Mouse (Mus musculus) heart, postnatal 36 days (tissue): ENCODE data around the gene Olfr1371. TPM values are rescaled to one million over a fixed set of nuclear protein-coding genes. Genes with fewer than 3 reads are reported as not detected.
"Not testable (repeated sequence)": the region's sequence is repeated elsewhere in the genome, so short reads cannot be mapped to it uniquely, and the experiment has no call there.

Experiments
- DNase-seq, 2 experiments: peaks; one replicate each; pipeline ENCODE4 v3.0.0; 2021 to 2022
- intact Hi-C: fragments of 180-260 bp; cut with DNase I; formaldehyde crosslinking; loops from one replicate; pipeline ENCODE4 v1.15.1; 2025
- total RNA-seq, 2 experiments: library from RNA; stranded (reverse); gene quantifications; 2 replicates each; pipeline ENCODE4 v1.2.3; 2021

The Olfr1371 gene
- total RNA-seq, 2 experiments from 2014 or later: not detected

GRCm38 (mm10) chr11:52227466-52228226, 13.9 kb upstream of the Olfr1371 start:
- DNase-seq: no peak
- intact Hi-C loops: no loop called here

GRCm38 (mm10) chr11:52227053-52227452, 13.3 kb upstream of the Olfr1371 start:
- intact Hi-C loops: no loop called here

GRCm38 (mm10) chr11:52225986-52226599, 12.3 kb upstream of the Olfr1371 start:
- no peak for DNase-seq
- intact Hi-C loops: no loop called here

More at GRCm38 (mm10) chr11:52227053-52227452, 13.3 kb upstream of the Olfr1371 start:
- no peak for DNase-seq

- no peak for DNase-seq
- intact Hi-C loops: loop anchor here (5.0 kb wide), 2 partner anchors 82 to 407 kb away; no protein-coding TSS in a partner anchor
Observed at GRCm38 (mm10) chr11:52223968-52224682, 10.3 kb upstream of the Olfr1371 start.

DNA sequence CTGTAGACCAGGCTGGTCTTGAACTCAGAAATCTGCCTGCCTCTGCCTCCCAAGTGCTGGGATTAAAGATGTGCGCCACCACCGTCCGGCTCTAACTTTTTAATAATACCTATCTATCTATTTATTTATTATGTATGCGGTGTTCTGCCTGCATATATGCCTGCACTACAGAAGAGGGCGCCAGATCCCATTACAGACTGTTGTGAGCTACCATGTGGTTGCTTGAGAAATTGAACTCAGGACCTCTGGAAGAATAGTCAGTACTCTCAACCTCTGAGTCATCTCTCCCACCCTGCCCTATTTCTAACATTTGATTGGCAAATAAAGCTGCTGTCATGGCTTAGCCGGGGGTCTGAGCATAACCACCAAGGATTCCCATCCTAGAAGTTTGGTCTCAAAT, 9.1 kb upstream of the Olfr1371 start:
- no peak for DNase-seq
- intact Hi-C loops: loop anchor here (5.0 kb wide), 2 partner anchors 81 to 406 kb away; no protein-coding TSS in a partner anchor

- intact Hi-C loops: loop anchor here (2.0 to 5.0 kb wide), 3 partner anchors 80 to 405 kb away; no protein-coding TSS in a partner anchor
- DNase-seq: not testable (repeated sequence)
Observed at GRCm38 (mm10) chr11:52221921-52222320, 8.1 kb upstream of the Olfr1371 start.

- intact Hi-C loops: loop anchor here (1.0 to 5.0 kb wide), 4 partner anchors 78 to 403 kb away; no protein-coding TSS in a partner anchor
- peak; percentile 58 to 64 for DNase-seq
Observed at GRCm38 (mm10) chr11:52220282-52220681, 6.5 kb upstream of the Olfr1371 start.

DNA sequence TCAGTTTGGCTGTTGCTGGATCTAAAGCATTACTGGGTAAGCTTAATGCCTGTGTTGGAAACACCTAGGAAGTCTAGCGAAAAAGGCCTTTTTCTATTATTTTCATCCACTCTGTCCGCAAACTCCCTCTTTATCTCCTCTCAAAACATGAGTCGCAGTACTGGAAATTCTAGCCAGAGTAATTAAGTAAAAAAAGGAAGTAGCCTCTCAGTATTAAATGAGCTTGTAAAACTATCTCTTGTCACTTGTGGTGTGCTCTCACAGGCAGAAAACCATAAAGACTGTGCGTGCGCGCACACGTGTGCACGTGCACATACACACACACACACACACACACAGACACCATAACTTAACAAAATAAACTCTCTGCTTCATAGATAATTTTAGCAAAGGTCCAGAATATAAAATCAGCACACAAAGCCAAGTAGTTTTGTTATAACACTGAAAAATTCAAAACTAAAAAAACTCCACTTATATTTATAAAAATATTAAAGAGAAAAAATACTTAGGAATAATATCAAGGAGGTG, 17.2 kb downstream of the Olfr1371 start:
- DNase-seq, intact Hi-C loops: not testable (repeated sequence)

DNA sequence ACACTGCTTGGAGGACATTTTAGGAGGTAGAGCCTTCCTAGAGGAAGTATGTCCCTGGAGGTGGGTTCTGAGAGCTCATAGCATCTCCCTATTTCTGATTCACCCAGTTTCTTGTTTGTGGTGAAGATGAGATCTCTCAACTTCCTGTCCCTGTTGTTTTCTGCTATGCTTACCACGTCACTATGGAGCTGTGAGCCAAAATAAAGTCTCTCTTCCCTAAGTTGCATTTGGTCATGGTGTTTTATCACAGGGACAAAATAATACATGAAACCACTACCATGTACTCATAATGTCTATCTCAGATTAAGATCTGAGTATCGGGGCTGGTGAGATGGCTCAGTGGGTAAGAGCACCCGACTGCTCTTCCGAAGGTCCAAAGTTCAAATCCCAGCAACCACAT, 33.1 kb downstream of the Olfr1371 start:
- intact Hi-C loops: loop anchor here (5.0 kb wide), 1 partner anchor 307 kb away; no protein-coding TSS in a partner anchor
- DNase-seq: not testable (repeated sequence)

GRCm38 (mm10) chr11:52179897-52180296, 33.9 kb downstream of the Olfr1371 start:
- not testable (repeated sequence) for DNase-seq
- intact Hi-C loops: loop anchor here (5.0 kb wide), 1 partner anchor 307 kb away; no protein-coding TSS in a partner anchor

- intact Hi-C loops: no loop called here
- DNase-seq: no peak
Observed at GRCm38 (mm10) chr11:52168461-52168860, 45.3 kb downstream of the Olfr1371 start.

DNA sequence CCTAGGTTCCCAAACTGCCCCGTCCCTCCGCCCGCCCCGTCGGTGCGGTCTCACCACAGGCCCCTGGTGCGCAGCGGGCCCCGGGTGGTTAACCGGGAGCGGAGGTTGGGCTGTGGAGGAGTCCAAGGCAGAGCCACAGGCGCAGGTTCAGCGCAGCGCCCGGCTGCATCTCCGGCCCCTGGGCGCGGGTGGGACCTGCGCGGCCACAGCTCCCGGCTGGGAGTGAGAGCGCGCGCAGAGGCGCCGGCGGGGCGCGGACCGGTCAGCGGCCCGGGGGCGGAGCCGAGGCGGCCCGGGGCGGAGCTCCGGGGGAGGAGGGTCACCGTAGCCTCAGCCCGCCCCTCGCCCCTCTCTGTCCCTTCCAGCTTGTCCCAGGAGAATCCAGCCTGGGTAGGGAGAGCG, 45.9 kb downstream of the Olfr1371 start:
- intact Hi-C loops: not testable (repeated sequence)
- DNase-seq: peak; percentile 38 to 41

GRCm38 (mm10) chr11:52167126-52167525, 46.7 kb downstream of the Olfr1371 start:
- intact Hi-C loops: no loop called here
- DNase-seq: peak; percentile 22 to 25

DNA sequence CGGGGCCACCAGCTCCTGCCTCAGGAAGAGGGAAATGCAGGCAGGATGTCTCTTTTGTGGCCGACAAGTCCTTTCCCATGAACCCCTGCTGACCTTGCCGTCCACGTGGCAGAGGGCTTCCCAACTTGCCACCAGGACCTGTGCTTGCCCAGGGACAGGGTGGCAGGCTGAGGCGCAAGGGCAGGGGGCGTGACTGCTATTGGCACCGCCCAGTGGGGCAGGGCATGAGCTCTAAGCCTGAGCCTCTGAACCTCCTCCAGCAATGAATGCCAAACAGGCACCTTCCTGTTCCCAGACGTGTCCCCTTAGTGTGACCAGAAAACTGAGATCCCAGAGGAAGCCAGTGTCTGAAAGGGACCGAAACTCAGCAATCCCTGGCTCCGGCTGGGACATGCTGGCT, 49.9 kb downstream of the Olfr1371 start:
- intact Hi-C loops: no loop called here
- DNase-seq: peak; percentile 42 to 60

Other genes with a start within 250 kb of the Olfr1371 start
- 10 to 100 TPM in 1 of 2 experiments, 1 to 10 TPM in 1; 9.7 to 10.7 TPM for gene Cdkn2aipnl, start 246.3 kb downstream of the Olfr1371 start, total RNA-seq
- gene Ube2b, start 213.2 kb downstream of the Olfr1371 start, total RNA-seq: 100 to 1,000 TPM; 297 to 317 TPM
- gene Cdkl3, start 209.8 kb downstream of the Olfr1371 start, total RNA-seq: 1 to 10 TPM; 5.5 to 5.7 TPM
- 10 to 100 TPM; 52.5 to 55.2 TPM for gene Ppp2ca, start 115.3 kb downstream of the Olfr1371 start, total RNA-seq
- gene Olfr1373, start 68.5 kb downstream of the Olfr1371 start, total RNA-seq: not detected
- gene Skp1a, start 18.0 kb upstream of the Olfr1371 start, total RNA-seq: 100 to 1,000 TPM; 241 to 246 TPM
- 1 to 10 TPM in 1 of 2 experiments, under 1 TPM in 1; 0.65 to 1.2 TPM for gene Tcf7, start 69.0 kb upstream of the Olfr1371 start, total RNA-seq
- gene Vdac1, start 146.9 kb upstream of the Olfr1371 start, total RNA-seq: 1,000 to 10,000 TPM; 1,074 to 1,088 TPM
- 10 to 100 TPM; 75.4 to 81.3 TPM for gene 9530068E07Rik, start 182.4 kb upstream of the Olfr1371 start, total RNA-seq